ENCODE assay signal across 12 mouse cellular contexts in the genomic region with DNA sequence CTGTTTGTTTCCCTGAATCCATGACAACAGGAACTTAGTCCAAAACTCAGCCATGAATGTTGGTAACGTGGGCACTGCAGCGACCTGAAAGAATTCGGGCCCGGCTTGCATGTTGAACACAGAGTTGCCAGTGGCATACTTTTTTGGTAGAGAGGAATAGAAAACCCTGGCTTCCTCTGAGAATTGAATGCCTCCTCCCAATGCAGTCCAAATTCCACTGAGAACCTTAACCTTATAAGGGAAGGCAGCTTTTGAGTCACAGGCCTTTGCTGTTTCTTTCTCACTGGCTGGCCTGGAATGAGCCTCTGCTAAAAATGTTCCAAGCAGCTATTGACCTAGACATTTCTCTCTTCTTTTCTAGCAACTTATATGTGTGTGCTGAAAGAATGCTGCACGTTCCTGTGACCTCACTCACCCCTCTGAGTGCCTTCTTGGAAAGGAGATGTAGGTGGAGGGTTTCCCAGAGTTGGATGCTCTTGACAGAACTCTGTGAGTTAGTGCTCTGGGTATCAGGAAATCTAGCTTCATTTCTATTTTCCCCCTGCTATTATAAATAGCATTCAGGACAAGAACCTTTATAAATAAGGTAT. TPM values are rescaled to one million over a fixed set of nuclear protein-coding genes. Genes with fewer than 3 reads are reported as not detected.
DNase-seq lines count a peak whose midpoint lies in the region; ATAC-seq and TF ChIP-seq lines count a peak whose summit lies in the region.
"Had no signal": no experiment of that assay in that cellular context is flagged by ENCODE, and none has a peak within 500 bp of the region (broad histone marks: within the 10 kb centered on the region; RNA-seq: fewer than 3 reads in every experiment).

No protein-coding gene starts in this region.

- no peak overlapping the region for H3K4me3 ChIP-seq in kidney, embryonic 16.5 days (ENCODE audit: low read length)
- no peak overlapping the region for H3K4me3 ChIP-seq in heart, embryonic 12.5 days
- no peak overlapping the region for H3K4me3 ChIP-seq in myocyte
- H3K4me3 ChIP-seq: embryonic facial prominence, embryonic 15.5 days; hindbrain, embryonic 12.5 days had no signal

- no peaks in the 10 kb centered on the region for H3K79me2 ChIP-seq in myocyte (ENCODE audit: control insufficient read depth, insufficient read depth)

- H3K4me1 ChIP-seq in kidney, embryonic 16.5 days (ENCODE audit: insufficient read depth, low read length): no peaks in the 10 kb centered on the region
- peaks cover 8% of the 10 kb centered on the region; the same call in 1 of the 2 replicates for H3K4me1 ChIP-seq in heart, embryonic 12.5 days (replicated peaks)
- H3K4me1 ChIP-seq: embryonic facial prominence, embryonic 15.5 days; hindbrain, embryonic 12.5 days had no signal

- no peak overlapping the region for H3K9ac ChIP-seq in kidney, embryonic 16.5 days (replicated peaks; ENCODE audit: low read length)
- no peak overlapping the region for H3K9ac ChIP-seq in heart, embryonic 12.5 days
- H3K9ac ChIP-seq: embryonic facial prominence, embryonic 15.5 days; hindbrain, embryonic 12.5 days had no signal

- H3K27me3 ChIP-seq in kidney, embryonic 16.5 days (ENCODE audit: insufficient read depth, low read length): no peaks in the 10 kb centered on the region
- no peaks in the 10 kb centered on the region for H3K27me3 ChIP-seq in heart, embryonic 12.5 days (replicated peaks)
- H3K27me3 ChIP-seq in myocyte (ENCODE audit: control insufficient read depth, insufficient read depth, insufficient read length): no peaks in the 10 kb centered on the region
- H3K27me3 ChIP-seq: embryonic facial prominence, embryonic 15.5 days; hindbrain, embryonic 12.5 days had no signal

- no peak for TF ChIP-seq POLR2A in myocyte (IDR thresholded peaks at IDR 0.05; ENCODE audit: insufficient read length, low read depth)

- WGBS in kidney, embryonic 16.5 days: 75% methylated on average over 5 of the region's 5 CpGs
- 56% methylated on average over 5 of the region's 5 CpGs for WGBS in heart, embryonic 12.5 days

- no peaks in the 10 kb centered on the region for H3K36me3 ChIP-seq in kidney, embryonic 16.5 days (ENCODE audit: insufficient read depth, low read length)
- H3K36me3 ChIP-seq in heart, embryonic 12.5 days: no peaks in the 10 kb centered on the region
- H3K36me3 ChIP-seq in myocyte (ENCODE audit: control insufficient read depth, insufficient read depth): no peaks in the 10 kb centered on the region
- H3K36me3 ChIP-seq: embryonic facial prominence, embryonic 15.5 days; hindbrain, embryonic 12.5 days had no signal

- no peak overlapping the region for H3K4me2 ChIP-seq in kidney, embryonic 16.5 days (replicated peaks; ENCODE audit: low read depth, low read length)
- no peak overlapping the region for H3K4me2 ChIP-seq in heart, embryonic 12.5 days
- H3K4me2 ChIP-seq in myocyte (ENCODE audit: low read depth): peak overlapping the region; percentile 46
- H3K4me2 ChIP-seq: embryonic facial prominence, embryonic 15.5 days; hindbrain, embryonic 12.5 days had no signal

- no peaks in the 10 kb centered on the region for H3K9me3 ChIP-seq in kidney, embryonic 16.5 days (ENCODE audit: low read length)
- no peaks in the 10 kb centered on the region for H3K9me3 ChIP-seq in heart, embryonic 12.5 days (replicated peaks)
- H3K9me3 ChIP-seq: embryonic facial prominence, embryonic 15.5 days; hindbrain, embryonic 12.5 days had no signal

- no peak overlapping the region for H3ac ChIP-seq in myocyte (ENCODE audit: control insufficient read depth, insufficient read length)

- DNase-seq in kidney, adult 18-20 months: no peak
- peak; percentile 39 for DNase-seq in adipocyte (ENCODE audit: low spot score)
- DNase-seq in thymus, postnatal 4 days: no peak
- DNase-seq: cerebellum, adult 2 months had no signal

- no peak for ATAC-seq in kidney, embryonic 16.5 days (ENCODE audit: low FRiP score, low TSS enrichment)
- ATAC-seq in heart, embryonic 12.5 days (ENCODE audit: insufficient number of reproducible peaks, low FRiP score): no peak
- no peak for ATAC-seq in cerebellum, adult (ENCODE audit: insufficient number of reproducible peaks, low FRiP score, low TSS enrichment)
- ATAC-seq: activated CD4-positive, CD25-positive, alpha-beta regulatory T cell, adult 4 months had no signal

- 0 out of 2 replicates have a peak overlapping the region, but pooled peaks have one; percentile 43 for H3K27ac ChIP-seq in kidney, embryonic 16.5 days (ENCODE audit: low read length)
- H3K27ac ChIP-seq in heart, embryonic 12.5 days (ENCODE audit: poor library complexity, severe bottlenecking): peak overlapping the region; percentile 73
- H3K27ac ChIP-seq: embryonic facial prominence, embryonic 15.5 days; hindbrain, embryonic 12.5 days; macrophage had no signal

TF ChIP-seq in myocyte, 11 proteins besides CTCF, POLR2A, EP300 and RAD21:
- no peak for TF ChIP-seq TCF12 (IDR thresholded peaks at IDR 0.05; ENCODE audit: insufficient read depth, poor library complexity, severe bottlenecking)
- no peak for TF ChIP-seq MYOD1 (IDR thresholded peaks at IDR 0.05; ENCODE audit: control insufficient read depth in 1 of 3, insufficient read length in 2 of 3, low read depth in 2 of 3)
- TF ChIP-seq SRF (IDR thresholded peaks at IDR 0.05; ENCODE audit: control insufficient read depth, insufficient read length, low read depth): peak; percentile 87
- TF ChIP-seq E2F4 (IDR thresholded peaks at IDR 0.05; ENCODE audit: insufficient read depth): no peak
TF ChIP-seq in myocyte: peak in this region for 1.

RNA-seq across cellular contexts. Expression of a gene that starts 10.3 kb away (rescaled TPM):
- polyA plus RNA-seq in kidney, embryonic 16.5 days (2015; fragmentation: Nextera tagmentation; extraction: Ambion mirVana): 352 and 628 TPM in 2 replicates
- 1,019 and 1,096 TPM in 2 replicates for polyA plus RNA-seq in heart, embryonic 12.5 days (2016; fragmentation: Nextera tagmentation; extraction: Ambion mirVana)
- 2,495 TPM for polyA plus RNA-seq in myocyte (2012; fragmentation: generic; extraction: Trizol)

RNA-seq across cellular contexts. Expression of a gene that starts 24.8 kb away (rescaled TPM):
- polyA plus RNA-seq in kidney, embryonic 16.5 days (2015; fragmentation: Nextera tagmentation; extraction: Ambion mirVana): 4.0 and 5.3 TPM in 2 replicates
- polyA plus RNA-seq in heart, embryonic 12.5 days (2016; fragmentation: Nextera tagmentation; extraction: Ambion mirVana): 2.2 and 2.4 TPM in 2 replicates
- 2.8 TPM for polyA plus RNA-seq in myocyte (2012; fragmentation: generic; extraction: Trizol)
